In genomic region chr10:8756604-8757354, GRCm38 (mm10) we compare ENCODE assay signal across 9 mouse cellular contexts.
DNase-seq lines count a peak whose midpoint lies in the region; ATAC-seq and TF ChIP-seq lines count a peak whose summit lies in the region.
"Had no signal": no experiment of that assay in that cellular context is flagged by ENCODE, and none has a peak within 500 bp of the region (broad histone marks: within the 10 kb centered on the region; RNA-seq: fewer than 3 reads in every experiment).

No protein-coding gene starts in this region.

- no peaks in the 10 kb centered on the region for H3K27me3 ChIP-seq in heart, embryonic 11.5 days (ENCODE audit: control insufficient read depth, insufficient read depth, low read length)
- no peaks in the 10 kb centered on the region for H3K27me3 ChIP-seq in heart, embryonic 13.5 days (replicated peaks)
- no peaks in the 10 kb centered on the region for H3K27me3 ChIP-seq in midbrain, embryonic 10.5 days (ENCODE audit: low read depth, poor library complexity, severe bottlenecking)
- no peaks in the 10 kb centered on the region for H3K27me3 ChIP-seq in cerebellum, adult 2 months (ENCODE audit: control insufficient read depth, insufficient read depth, low read length)

- no peak for TF ChIP-seq POLR2A in cerebellum, adult 2 months (IDR thresholded peaks at IDR 0.05; ENCODE audit: borderline replicate concordance, insufficient read depth, low read length)

- peak; percentile 95 for DNase-seq in heart, adult 11 months
- peak; percentile 67 for DNase-seq in Muller cell, postnatal 12 days (ENCODE audit: inconsistent ontology term)
- DNase-seq in midbrain, embryonic 10.5 days (ENCODE audit: low spot score): no peak
- no peak for DNase-seq in adrenal gland, adult 18-20 months (ENCODE audit: low spot score in 2 of 2)
- no peak for DNase-seq in cerebellum, adult 2 months
- DNase-seq: right cerebral cortex, postnatal 25 days had no signal

- no peaks in the 10 kb centered on the region for H3K9me3 ChIP-seq in heart, embryonic 11.5 days (replicated peaks; ENCODE audit: control insufficient read depth, low read length)
- no peaks in the 10 kb centered on the region for H3K9me3 ChIP-seq in heart, embryonic 13.5 days
- H3K9me3 ChIP-seq in midbrain, embryonic 10.5 days (replicated peaks): no peaks in the 10 kb centered on the region

- H3K4me3 ChIP-seq in heart, embryonic 11.5 days (ENCODE audit: low read depth, low read length): no peak overlapping the region
- H3K4me3 ChIP-seq in heart, embryonic 13.5 days: no peak overlapping the region
- H3K4me3 ChIP-seq in midbrain, embryonic 10.5 days: peak overlapping the region; percentile 36; the same call in 1 of the 2 replicates
- no peak overlapping the region for H3K4me3 ChIP-seq in cerebellum, adult 2 months (replicated peaks; ENCODE audit: insufficient read depth, low read depth, low read length)

- no peak for TF ChIP-seq CTCF in cerebellum, adult 2 months (IDR thresholded peaks at IDR 0.05; ENCODE audit: borderline replicate concordance, insufficient read depth, low read depth, low read length)

- H3K36me3 ChIP-seq in heart, embryonic 11.5 days (ENCODE audit: control insufficient read depth, insufficient read depth, low read length): no peaks in the 10 kb centered on the region
- peaks cover 22% of the 10 kb centered on the region for H3K36me3 ChIP-seq in heart, embryonic 13.5 days
- peaks cover 23% of the 10 kb centered on the region for H3K36me3 ChIP-seq in midbrain, embryonic 10.5 days

- no peak for ATAC-seq in heart, embryonic 11.5 days (replicated peaks; ENCODE audit: insufficient number of reproducible peaks, low FRiP score, low TSS enrichment)
- ATAC-seq in heart, embryonic 13.5 days (ENCODE audit: extremely low read depth, insufficient number of reproducible peaks, low FRiP score, low TSS enrichment): no peak
- ATAC-seq in cerebellum, adult (ENCODE audit: insufficient number of reproducible peaks, low FRiP score, low TSS enrichment): no peak

- peaks cover 8% of the 10 kb centered on the region; the same call in 1 of the 2 replicates for H3K4me1 ChIP-seq in heart, embryonic 11.5 days (ENCODE audit: control insufficient read depth, insufficient read depth, low read length)
- H3K4me1 ChIP-seq in heart, embryonic 13.5 days: peaks cover 40% of the 10 kb centered on the region
- H3K4me1 ChIP-seq in midbrain, embryonic 10.5 days: peaks cover 60% of the 10 kb centered on the region
- H3K4me1 ChIP-seq in cerebellum, adult 2 months (ENCODE audit: control insufficient read depth, insufficient read depth, low read length): no peaks in the 10 kb centered on the region

- H3K4me2 ChIP-seq in heart, embryonic 11.5 days: no peak overlapping the region
- peak overlapping the region; percentile 48 for H3K4me2 ChIP-seq in heart, embryonic 13.5 days

- H3K9ac ChIP-seq in heart, embryonic 11.5 days (ENCODE audit: low read depth, low read length): no peak overlapping the region
- H3K9ac ChIP-seq in heart, embryonic 13.5 days: no peak overlapping the region

- no peak overlapping the region for H3K27ac ChIP-seq in heart, embryonic 11.5 days (ENCODE audit: low read depth, low read length)
- peak overlapping the region; percentile 71 for H3K27ac ChIP-seq in heart, embryonic 13.5 days (replicated peaks)
- H3K27ac ChIP-seq in midbrain, embryonic 10.5 days (replicated peaks): peak overlapping the region; percentile 79
- no peak overlapping the region for H3K27ac ChIP-seq in cerebellum, adult 2 months (ENCODE audit: insufficient read depth, low read length)

- WGBS in heart, embryonic 11.5 days (ENCODE audit: insufficient replicate concordance): 84% methylated on average over 11 of the region's 11 CpGs
- WGBS in heart, embryonic 13.5 days: 73% methylated on average over 11 of the region's 11 CpGs
- 73% methylated on average over 11 of the region's 11 CpGs for WGBS in midbrain, embryonic 10.5 days
- 45% methylated on average over 11 of the region's 11 CpGs for WGBS in cerebellum, adult 2 months

Comparison
In these comparisons a context has a peak if more than half of its experiments do, and no peak if none do; other contexts are left out.
1. H3K27ac ChIP-seq: peak in heart, embryonic 13.5 days (single experiment) and midbrain, embryonic 10.5 days (single experiment); none in heart, embryonic 11.5 days (single experiment) and cerebellum, adult 2 months (single experiment).
2. DNase-seq: peak in heart, adult 11 months (single experiment) and Muller cell, postnatal 12 days (single experiment); none in midbrain, embryonic 10.5 days (single experiment), adrenal gland, adult 18-20 months (0 of 2) and cerebellum, adult 2 months (0 of 2).